Mouse (Mus musculus): ENCODE data around the gene Ttc28. TPM values are rescaled to one million over a fixed set of nuclear protein-coding genes. Genes with fewer than 3 reads are reported as not detected.

Gene Ttc28
- polyA plus RNA-seq, 1 experiment from 2014 or later: 28.2 TPM

DNA sequence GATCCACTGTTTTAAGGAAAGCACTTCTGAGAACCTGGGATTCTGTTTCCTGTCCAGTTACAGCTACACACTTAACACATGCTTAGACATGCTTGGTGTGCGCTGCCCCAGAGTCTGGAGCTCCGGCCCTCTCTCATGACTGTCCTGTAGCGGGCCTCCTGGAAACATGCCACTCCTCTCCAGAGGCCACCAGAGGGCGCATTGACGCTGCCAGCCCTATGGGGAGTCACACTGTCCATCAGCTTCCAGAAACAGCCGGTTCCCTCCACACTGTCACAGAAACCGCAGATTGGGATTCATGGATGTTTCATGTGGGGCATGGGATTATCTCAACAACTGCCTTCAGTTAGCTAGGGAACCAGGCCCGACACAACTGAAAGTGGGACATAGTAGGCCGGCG is 394.0 kb downstream of the Ttc28 start:
- 30% methylated on average over 10 of the region's 10 CpGs for WGBS
- H3K27me3 ChIP-seq: no peaks in the 10 kb centered on the region
- H3K9ac ChIP-seq: no peak overlapping the region
- peaks cover 33% of the 10 kb centered on the region for H3K36me3 ChIP-seq
- no peak overlapping the region for H3K4me3 ChIP-seq
- peak; percentile 66; the same call in 1 of the 2 replicates for ATAC-seq (ENCODE audit: low FRiP score)
- H3K27ac ChIP-seq: peak overlapping the region; percentile 40; the same call in 1 of the 2 replicates
- H3K9me3 ChIP-seq (replicated peaks): no peaks in the 10 kb centered on the region
- H3K4me2 ChIP-seq (replicated peaks): no peak overlapping the region
- peaks cover 8% of the 10 kb centered on the region; the same call in 1 of the 2 replicates for H3K4me1 ChIP-seq

DNA sequence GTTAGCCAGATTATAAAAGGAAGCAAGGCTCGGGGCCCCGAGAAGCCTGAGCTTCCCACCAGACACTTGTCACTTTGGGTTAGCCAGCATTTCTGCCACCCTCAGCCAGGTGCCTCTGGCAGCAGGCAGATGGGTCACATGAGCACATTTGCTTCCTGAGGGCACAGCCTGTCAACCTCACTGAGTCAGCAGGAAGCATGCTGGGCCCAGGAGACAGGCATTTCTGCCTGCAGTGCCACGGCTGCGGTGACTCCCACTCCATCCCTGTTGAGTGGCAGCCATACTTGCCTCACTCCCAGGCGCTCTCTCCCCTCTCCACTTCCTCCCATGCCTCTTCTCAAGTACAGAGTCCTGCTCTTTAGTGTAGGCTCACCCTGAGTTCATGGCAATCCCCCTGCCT is 395.3 kb downstream of the Ttc28 start:
- H3K9ac ChIP-seq: 0 out of 2 replicates have a peak overlapping the region, but pooled peaks have one; percentile 13
- no peaks in the 10 kb centered on the region for H3K27me3 ChIP-seq
- no peak for ATAC-seq (ENCODE audit: low FRiP score)
- peaks cover 36% of the 10 kb centered on the region for H3K36me3 ChIP-seq
- H3K9me3 ChIP-seq (replicated peaks): no peaks in the 10 kb centered on the region
- H3K4me2 ChIP-seq (replicated peaks): no peak overlapping the region
- peaks cover 3% of the 10 kb centered on the region; the same call in 1 of the 2 replicates for H3K4me1 ChIP-seq
- H3K27ac ChIP-seq: no peak overlapping the region
- no peak overlapping the region for H3K4me3 ChIP-seq
- 75% methylated on average over 5 of the region's 5 CpGs for WGBS

DNA sequence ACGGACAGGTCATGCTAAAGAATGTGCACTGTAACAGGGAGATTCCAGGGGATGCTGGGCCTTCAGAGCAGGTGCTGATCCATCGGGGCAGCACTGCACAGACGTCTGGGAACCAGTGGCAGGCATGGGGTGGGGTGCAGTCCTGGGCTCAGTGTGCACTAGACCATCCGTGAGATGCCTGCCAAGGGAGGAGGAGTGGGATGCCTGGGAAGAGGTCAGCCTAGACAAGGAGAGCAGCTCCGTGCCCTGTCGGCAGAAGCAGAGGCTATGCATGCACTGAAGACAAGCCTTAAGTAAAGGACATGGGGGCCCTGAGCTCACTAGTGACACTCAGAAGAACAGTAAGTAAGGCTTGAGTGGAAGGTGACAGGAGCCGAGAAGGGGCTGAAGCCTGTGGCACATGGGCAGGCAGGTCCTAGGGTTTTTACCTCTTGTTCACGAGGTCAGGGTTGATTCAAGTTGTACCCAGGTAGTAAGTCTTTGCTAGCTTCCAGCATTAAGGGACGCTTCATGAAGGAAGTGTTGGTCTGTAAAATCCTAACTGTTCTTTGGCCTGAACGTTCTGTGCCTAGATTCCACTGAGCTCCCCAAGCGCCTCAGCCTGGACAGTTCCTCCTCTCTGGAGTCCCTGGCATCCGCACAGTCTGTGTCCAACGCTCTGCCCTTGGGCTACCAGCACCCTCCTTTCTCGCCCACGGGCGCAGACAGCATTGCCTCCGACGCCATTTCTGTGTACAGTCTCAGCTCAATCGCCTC is 405.0 kb downstream of the Ttc28 start:
- 87% methylated on average over 19 of the region's 19 CpGs for WGBS
- Histone ChIP-seq H3K36me3 (peaks cover 66% of the 10 kb centered on the region), H3K27me3 (no peaks in the 10 kb centered on the region), H3K4me2 (replicated peaks) (no peak overlapping the region), H3K4me3 (no peak overlapping the region), H3K9me3 (replicated peaks) (no peaks in the 10 kb centered on the region), H3K27ac (no peak overlapping the region), H3K9ac (no peak overlapping the region), H3K4me1 (no peaks in the 10 kb centered on the region)
- no peak for ATAC-seq (ENCODE audit: low FRiP score)

DNA sequence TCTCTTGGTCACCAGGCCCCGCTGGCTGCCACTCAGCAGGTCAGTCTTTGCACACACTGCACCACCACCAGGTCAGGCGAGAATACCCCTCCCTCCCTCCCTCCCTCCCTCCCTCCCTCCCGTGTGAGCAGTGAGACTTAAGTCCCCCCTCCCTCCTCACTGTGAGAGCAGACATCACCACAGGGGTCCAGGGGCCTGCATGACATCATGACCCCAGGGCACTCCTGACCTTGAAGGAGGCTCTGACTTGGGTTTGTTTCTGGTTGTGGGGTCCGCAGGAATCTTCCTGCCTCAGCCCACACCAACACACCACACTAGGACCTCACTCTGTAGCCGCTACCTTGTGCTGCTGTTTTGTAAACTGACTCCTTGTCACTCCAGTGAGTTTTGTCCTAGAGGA is 408.0 kb downstream of the Ttc28 start:
- 80% methylated on average over 4 of the region's 5 CpGs for WGBS
- Histone ChIP-seq H3K36me3 (peaks cover 39% of the 10 kb centered on the region), H3K9ac (no peak overlapping the region)

DNA sequence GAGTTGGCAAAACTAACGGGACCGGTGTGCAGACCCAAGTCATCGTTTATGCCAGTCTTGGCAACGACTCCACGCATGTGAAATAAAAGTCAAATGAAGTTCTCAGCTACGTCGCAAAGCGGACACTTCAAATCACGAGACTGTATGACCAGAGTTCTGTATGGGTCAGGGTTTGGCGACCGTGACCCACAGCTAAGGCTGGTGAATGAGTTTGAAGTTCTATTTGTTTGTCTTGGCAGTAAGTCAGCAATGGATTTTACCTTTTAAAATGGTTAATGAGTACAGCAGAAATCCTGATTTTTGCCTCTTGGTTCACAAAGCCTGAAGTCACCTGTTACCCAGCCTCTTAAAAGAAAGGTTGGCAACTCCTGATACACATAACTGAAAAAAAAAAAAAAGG is 408.9 kb downstream of the Ttc28 start:
- Histone ChIP-seq H3K27me3 (no peaks in the 10 kb centered on the region), H3K4me2 (replicated peaks) (no peak overlapping the region), H3K27ac (no peak overlapping the region), H3K9ac (no peak overlapping the region), H3K36me3 (peaks cover 30% of the 10 kb centered on the region), H3K9me3 (replicated peaks) (no peaks in the 10 kb centered on the region), H3K4me1 (no peaks in the 10 kb centered on the region), H3K4me3 (no peak overlapping the region)
- 93% methylated on average over 11 of the region's 11 CpGs for WGBS
- no peak for ATAC-seq (ENCODE audit: low FRiP score)

More for the DNA sequence above, 408.0 kb downstream of the Ttc28 start:
- H3K4me3 ChIP-seq: no peak overlapping the region
- H3K4me1 ChIP-seq: no peaks in the 10 kb centered on the region
- H3K27ac ChIP-seq: no peak overlapping the region
- no peak for ATAC-seq (ENCODE audit: low FRiP score)
- H3K4me2 ChIP-seq (replicated peaks): no peak overlapping the region
- H3K9me3 ChIP-seq (replicated peaks): no peaks in the 10 kb centered on the region
- H3K27me3 ChIP-seq: no peaks in the 10 kb centered on the region

DNA sequence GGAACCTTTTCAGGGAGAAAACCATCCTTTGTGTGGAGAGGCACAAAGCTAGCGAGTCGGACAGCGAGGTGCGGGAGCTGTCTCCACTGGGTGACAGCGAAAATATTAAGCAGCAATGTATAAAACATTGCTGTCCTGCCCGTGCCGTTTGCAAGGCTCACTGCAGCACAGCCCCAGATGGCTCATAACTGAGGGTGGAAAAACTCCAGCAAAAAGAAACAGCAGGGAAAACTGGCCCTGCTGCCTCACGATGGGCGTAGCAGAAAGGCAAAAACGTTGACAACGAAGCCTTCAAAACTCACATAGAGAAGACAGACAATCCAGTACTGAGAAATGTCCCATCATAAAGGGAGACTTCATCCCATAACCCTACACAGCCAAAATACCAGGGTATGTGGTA is 410.5 kb downstream of the Ttc28 start:
- H3K27ac ChIP-seq: no peak overlapping the region
- 72% methylated on average over 11 of the region's 11 CpGs for WGBS

DNA sequence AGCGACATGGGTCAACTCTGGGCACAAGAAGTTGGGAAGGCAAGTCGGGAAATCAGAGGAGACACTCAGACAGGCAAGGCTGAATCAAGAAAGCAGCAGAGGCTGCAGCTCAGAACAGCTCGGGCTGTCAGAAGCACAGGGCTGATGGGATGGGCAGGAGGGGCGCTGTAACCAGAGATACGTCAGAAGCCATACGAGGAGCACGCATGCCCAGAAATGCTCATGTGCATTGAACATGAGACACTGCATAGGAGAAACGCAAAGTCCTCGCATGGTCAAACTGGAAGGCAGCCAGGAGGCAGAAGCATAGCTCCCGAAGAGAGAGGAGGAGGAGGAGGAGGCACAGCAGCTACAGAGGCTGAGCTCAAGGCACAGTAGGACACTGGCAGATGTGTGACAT is 412.0 kb downstream of the Ttc28 start:
- Histone ChIP-seq H3K4me1 (no peaks in the 10 kb centered on the region), H3K27me3 (no peaks in the 10 kb centered on the region), H3K4me2 (replicated peaks) (peak overlapping the region; percentile 22; the same call in 1 of the 2 replicates), H3K9me3 (replicated peaks) (no peaks in the 10 kb centered on the region), H3K9ac (no peak overlapping the region), H3K36me3 (peaks cover 7% of the 10 kb centered on the region), H3K27ac (no peak overlapping the region), H3K4me3 (no peak overlapping the region)
- WGBS: 58% methylated on average over 10 of the region's 10 CpGs
- ATAC-seq (ENCODE audit: low FRiP score): no peak

More for the DNA sequence above, 410.5 kb downstream of the Ttc28 start:
- Histone ChIP-seq H3K4me1 (no peaks in the 10 kb centered on the region), H3K36me3 (peaks cover 23% of the 10 kb centered on the region), H3K4me3 (no peak overlapping the region), H3K27me3 (no peaks in the 10 kb centered on the region), H3K9ac (no peak overlapping the region), H3K4me2 (replicated peaks) (no peak overlapping the region), H3K9me3 (replicated peaks) (no peaks in the 10 kb centered on the region)
- no peak for ATAC-seq (ENCODE audit: low FRiP score)

DNA sequence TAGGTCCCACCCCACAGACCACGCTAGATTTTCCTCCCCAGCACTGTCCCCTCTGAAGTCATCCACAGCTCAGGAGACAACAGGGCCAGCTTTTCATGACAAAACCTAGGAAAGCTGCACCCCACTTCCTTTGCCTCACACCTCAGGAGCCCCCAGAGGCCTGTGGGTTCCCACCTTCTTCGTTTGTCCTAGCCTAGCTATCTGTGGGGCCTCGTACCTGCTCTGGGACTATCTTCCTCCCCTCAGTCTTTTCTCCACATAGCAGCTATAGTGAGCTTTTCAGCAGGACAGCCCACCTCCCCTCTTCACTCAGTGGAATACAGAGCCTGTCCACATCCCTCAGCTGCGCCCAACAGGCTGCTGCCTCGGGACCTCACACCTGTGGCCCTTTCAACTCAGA is 418.2 kb downstream of the Ttc28 start:
- ATAC-seq (ENCODE audit: low FRiP score): no peak
- no peak overlapping the region for H3K9ac ChIP-seq
- no peak overlapping the region for H3K4me2 ChIP-seq (replicated peaks)
- H3K27me3 ChIP-seq: no peaks in the 10 kb centered on the region
- H3K36me3 ChIP-seq: no peaks in the 10 kb centered on the region
- no peak overlapping the region for H3K27ac ChIP-seq
- no peak overlapping the region for H3K4me3 ChIP-seq
- WGBS: 70% methylated on average over 5 of the region's 5 CpGs
- H3K9me3 ChIP-seq (replicated peaks): no peaks in the 10 kb centered on the region
- H3K4me1 ChIP-seq: no peaks in the 10 kb centered on the region

DNA sequence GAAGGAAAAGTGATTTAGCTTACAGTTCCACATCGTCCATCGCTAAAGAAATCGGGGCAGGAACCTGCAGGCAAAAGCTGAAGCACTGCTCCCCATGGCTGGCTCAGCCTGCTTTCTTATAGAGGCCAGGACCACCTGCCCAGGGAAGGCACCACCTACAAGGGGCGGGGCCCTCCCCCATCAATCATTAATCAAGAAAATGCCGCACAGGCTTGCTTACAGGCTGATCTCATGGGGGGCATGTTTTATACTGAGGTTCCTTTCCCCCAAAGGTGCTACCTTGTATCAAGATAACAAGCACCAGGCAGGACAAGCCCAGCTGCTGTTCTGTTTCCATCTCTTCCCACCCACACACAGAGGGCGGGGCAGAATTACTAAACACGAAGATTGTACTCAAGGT is 419.1 kb downstream of the Ttc28 start:
- H3K27ac ChIP-seq: no peak overlapping the region
- H3K4me3 ChIP-seq: no peak overlapping the region
- H3K4me1 ChIP-seq: no peaks in the 10 kb centered on the region
- H3K36me3 ChIP-seq: no peaks in the 10 kb centered on the region
- H3K4me2 ChIP-seq (replicated peaks): no peak overlapping the region
- no peaks in the 10 kb centered on the region for H3K27me3 ChIP-seq
- no peaks in the 10 kb centered on the region for H3K9me3 ChIP-seq (replicated peaks)
- H3K9ac ChIP-seq: no peak overlapping the region
- 49% methylated on average over 7 of the region's 7 CpGs for WGBS
- no peak for ATAC-seq (ENCODE audit: low FRiP score)

DNA sequence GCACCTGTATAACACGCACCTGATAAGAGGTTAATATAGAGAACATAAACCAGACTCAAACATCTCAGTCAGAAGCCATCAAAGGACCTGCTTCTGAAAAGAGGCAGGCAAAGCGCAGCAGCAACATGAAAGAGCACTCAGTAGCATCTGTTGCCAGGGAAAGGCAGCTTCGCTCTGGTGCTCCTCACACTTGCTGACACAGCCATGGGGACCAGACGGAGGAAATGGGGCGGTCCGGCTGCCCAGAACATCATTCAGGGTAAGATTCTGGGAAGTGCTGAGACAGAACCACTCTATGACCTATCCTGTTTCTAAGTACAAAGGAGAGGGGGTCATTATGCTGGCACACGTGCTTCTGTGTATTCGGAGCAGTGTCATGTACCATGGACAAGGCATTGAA is 421.2 kb downstream of the Ttc28 start:
- Histone ChIP-seq H3K4me3 (no peak overlapping the region), H3K27me3 (no peaks in the 10 kb centered on the region), H3K9me3 (replicated peaks) (0 out of 2 replicates have a peak, but pooled peaks cover 4% of the 10 kb centered on the region), H3K27ac (no peak overlapping the region), H3K9ac (no peak overlapping the region), H3K36me3 (no peaks in the 10 kb centered on the region), H3K4me1 (no peaks in the 10 kb centered on the region), H3K4me2 (replicated peaks) (no peak overlapping the region)
- ATAC-seq (ENCODE audit: low FRiP score): no peak
- 78% methylated on average over 8 of the region's 8 CpGs for WGBS

DNA sequence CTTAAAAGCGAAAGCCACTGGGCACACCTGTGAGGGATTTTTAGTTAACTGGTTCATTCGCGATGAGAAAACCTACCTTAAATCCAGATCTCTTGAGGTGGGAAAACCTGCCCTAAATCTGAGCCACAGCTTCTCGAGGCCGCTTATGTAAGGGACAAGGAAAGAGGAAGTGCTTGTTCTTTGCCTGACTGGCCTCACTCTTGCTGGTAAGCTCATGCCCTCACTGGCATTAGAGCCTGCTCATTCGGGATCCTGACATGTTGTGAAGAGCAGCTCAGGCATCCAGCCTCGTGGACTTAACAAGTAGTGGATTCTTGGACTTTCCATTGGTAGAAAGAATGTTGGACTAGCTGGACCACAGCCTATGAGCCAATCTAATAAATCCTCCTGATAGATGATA is 422.1 kb downstream of the Ttc28 start:
- Histone ChIP-seq H3K9me3 (replicated peaks) (0 out of 2 replicates have a peak, but pooled peaks cover 4% of the 10 kb centered on the region), H3K4me2 (replicated peaks) (no peak overlapping the region), H3K9ac (no peak overlapping the region), H3K27me3 (no peaks in the 10 kb centered on the region), H3K36me3 (no peaks in the 10 kb centered on the region), H3K4me1 (no peaks in the 10 kb centered on the region), H3K4me3 (no peak overlapping the region), H3K27ac (no peak overlapping the region)
- ATAC-seq (ENCODE audit: low FRiP score): no peak
- WGBS: 83% methylated on average over 7 of the region's 7 CpGs

DNA sequence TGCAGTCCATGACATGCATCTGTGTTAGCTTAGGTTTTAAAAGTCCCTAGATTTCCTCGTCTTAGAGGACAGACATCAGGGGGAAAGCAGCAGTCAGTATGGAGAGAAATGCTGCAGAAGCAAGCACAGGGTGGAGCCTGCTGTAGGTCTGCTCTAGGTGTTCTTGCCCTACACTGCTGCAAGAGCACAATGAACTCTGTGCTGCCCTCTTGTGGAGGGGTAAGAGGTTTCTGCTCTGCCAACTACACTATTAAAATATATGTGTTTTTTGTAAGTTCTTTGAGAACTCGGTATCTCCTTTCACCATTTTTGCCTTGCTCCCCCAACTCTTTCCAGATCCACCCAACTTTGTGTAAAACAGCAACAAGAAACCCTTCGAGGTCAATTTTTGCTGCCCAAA is 425.1 kb downstream of the Ttc28 start:
- Histone ChIP-seq H3K4me2 (replicated peaks) (no peak overlapping the region), H3K27ac (no peak overlapping the region), H3K9ac (no peak overlapping the region), H3K4me1 (no peaks in the 10 kb centered on the region), H3K4me3 (no peak overlapping the region), H3K9me3 (replicated peaks) (0 out of 2 replicates have a peak, but pooled peaks cover 4% of the 10 kb centered on the region), H3K36me3 (no peaks in the 10 kb centered on the region), H3K27me3 (no peaks in the 10 kb centered on the region)
- 86% methylated on average over 3 of the region's 3 CpGs for WGBS
- no peak for ATAC-seq (ENCODE audit: low FRiP score)

DNA sequence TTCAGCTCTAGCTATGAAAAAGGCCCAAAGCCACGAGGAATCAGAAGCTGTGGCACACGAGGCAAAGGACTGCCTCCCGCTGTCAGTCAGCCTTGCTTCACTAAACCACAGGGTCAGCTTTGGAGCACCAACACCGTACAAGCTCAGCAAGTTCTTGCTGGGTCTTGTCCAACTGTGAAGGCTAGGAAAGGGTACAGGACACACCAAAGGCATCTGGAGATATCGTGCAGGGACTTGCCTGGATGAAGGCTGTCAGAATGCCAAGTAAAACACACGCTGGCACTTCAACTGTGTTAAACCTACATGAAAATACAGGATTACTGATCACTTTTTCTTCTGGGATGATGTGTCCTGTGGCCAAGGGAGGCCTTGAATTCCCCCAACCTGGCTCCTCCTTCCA is 430.6 kb downstream of the Ttc28 start:
- no peaks in the 10 kb centered on the region for H3K4me1 ChIP-seq
- H3K27me3 ChIP-seq: no peaks in the 10 kb centered on the region
- no peak for ATAC-seq (ENCODE audit: low FRiP score)
- H3K4me3 ChIP-seq: no peak overlapping the region
- 75% methylated on average over 6 of the region's 6 CpGs for WGBS
- no peak overlapping the region for H3K4me2 ChIP-seq (replicated peaks)
- H3K36me3 ChIP-seq: no peaks in the 10 kb centered on the region
- no peak overlapping the region for H3K9ac ChIP-seq
- no peak overlapping the region for H3K27ac ChIP-seq
- H3K9me3 ChIP-seq (replicated peaks): peaks cover 8% of the 10 kb centered on the region; the same call in 1 of the 2 replicates

Measured in hindbrain, embryonic 12.5 days (tissue).